Mouse (Mus musculus) olfactory bulb, adult 2 months (tissue): ENCODE results near the gene S100a4. TPM values are rescaled to one million over a fixed set of nuclear protein-coding genes. Genes with fewer than 3 reads are reported as not detected.

ENCODE experiments used
- H3K27ac ChIP-seq: fragments of 200-500 bp; 2 replicates; pipeline ENCODE4 v1.5.1; 2012; ENCODE audit warnings: low read depth, low read length; ENCODE audit not compliant: insufficient read depth
- H3K4me1 ChIP-seq: fragments of 200-500 bp; 2 replicates; pipeline ENCODE4 v1.6.1; 2012; ENCODE audit warnings: low read length; ENCODE audit not compliant: control insufficient read depth, insufficient read depth
- H3K4me3 ChIP-seq: fragments of 200-500 bp; 2 replicates; pipeline ENCODE4 v1.5.1; 2012; ENCODE audit warnings: mild to moderate bottlenecking, low read depth, low read length, moderate library complexity; ENCODE audit not compliant: insufficient read depth
- CTCF ChIP-seq: fragments of 200-500 bp; IDR thresholded peaks from 2 replicates; pipeline ENCODE4 v1.5.1; 2012; ENCODE audit warnings: low read depth, mild to moderate bottlenecking, low read length, moderate library complexity; ENCODE audit not compliant: insufficient read depth
- POLR2A ChIP-seq: fragments of 200-500 bp; IDR thresholded peaks from 2 replicates; pipeline ENCODE4 v1.6.1; 2012; ENCODE audit warnings: mild to moderate bottlenecking, low read depth, low read length, moderate library complexity; ENCODE audit not compliant: insufficient read depth
- WGBS: fragments of 180-500 bp; shearing (Covaris S2); methylation state at CpG from one replicate; pipeline ENCODE4 v1.1.7; 2018; 5-methylcytosine and 5-hydroxymethylcytosine counted together
- polyA plus RNA-seq: library from polyadenylated mRNA; stranded (reverse); fragments of >200 nt; gene quantifications from 2 replicates; pipeline ENCODE4 v1.2.4, GENCODE M21; 2012; ENCODE audit warnings: low replicate concordance; ENCODE audit not compliant: missing spikeins, insufficient read depth, insufficient read length

S100a4 gene
- polyA plus RNA-seq, 1 experiment: not detected

GRCm38 (mm10) chr3:90582556-90582955, 21.0 kb upstream of the S100a4 start:
- 96% methylated on average over 4 of the region's 4 CpGs for WGBS
- H3K4me3 ChIP-seq: no peak overlapping the region
- no peak overlapping the region for H3K27ac ChIP-seq

GRCm38 (mm10) chr3:90583893-90584292, 19.7 kb upstream of the S100a4 start:
- 69% methylated on average over 3 of the region's 3 CpGs for WGBS
- TF ChIP-seq CTCF (no peak), POLR2A (no peak)
- Histone ChIP-seq H3K27ac (no peak overlapping the region), H3K4me1 (peaks cover 26% of the 10 kb centered on the region), H3K4me3 (no peak overlapping the region)

More at GRCm38 (mm10) chr3:90582556-90582955, 21.0 kb upstream of the S100a4 start:
- no peak for TF ChIP-seq POLR2A
- no peak for TF ChIP-seq CTCF
- H3K4me1 ChIP-seq: peaks cover 25% of the 10 kb centered on the region

GRCm38 (mm10) chr3:90585595-90585994, 18.0 kb upstream of the S100a4 start:
- H3K27ac ChIP-seq: no peak overlapping the region
- TF ChIP-seq POLR2A (no peak), CTCF (peak; percentile 57)

DNA sequence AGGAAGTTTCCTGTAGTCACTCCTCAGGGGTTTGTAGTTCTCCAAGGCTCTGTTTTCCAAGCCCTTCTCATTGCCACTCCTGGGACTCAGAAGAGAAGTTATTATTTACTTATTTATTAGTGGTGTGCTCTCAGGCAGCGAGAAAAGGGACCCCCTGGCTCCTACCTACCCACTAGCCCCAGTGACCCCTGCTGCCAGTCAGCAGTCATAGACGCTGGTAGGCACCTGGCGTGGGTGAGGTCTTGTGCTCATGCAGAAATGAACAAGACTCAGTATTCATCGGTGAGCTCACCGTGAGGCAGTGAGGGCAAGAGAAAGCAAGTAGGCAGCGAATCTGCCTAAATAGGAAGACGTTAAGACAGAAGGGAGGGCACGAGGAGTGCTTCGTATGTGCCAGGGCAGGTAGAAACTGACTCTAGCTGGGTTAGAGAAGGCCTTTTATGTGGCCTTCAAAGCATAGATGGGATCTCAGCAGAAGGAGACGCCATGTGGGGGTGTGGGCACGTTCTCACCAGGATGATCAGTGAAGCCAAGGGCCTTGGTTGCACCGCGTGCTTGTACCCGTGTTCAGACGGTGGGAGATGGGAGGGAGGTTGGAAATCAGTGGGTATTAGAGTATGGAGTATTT, 17.4 kb upstream of the S100a4 start:
- H3K27ac ChIP-seq: peak overlapping the region; percentile 83
- 76% methylated on average over 15 of the region's 15 CpGs for WGBS
- no peak for TF ChIP-seq POLR2A
- no peak for TF ChIP-seq CTCF

More at GRCm38 (mm10) chr3:90585595-90585994, 18.0 kb upstream of the S100a4 start:
- no peak overlapping the region for H3K4me3 ChIP-seq
- peaks cover 26% of the 10 kb centered on the region for H3K4me1 ChIP-seq
- 21% methylated on average over 5 of the region's 5 CpGs for WGBS

DNA sequence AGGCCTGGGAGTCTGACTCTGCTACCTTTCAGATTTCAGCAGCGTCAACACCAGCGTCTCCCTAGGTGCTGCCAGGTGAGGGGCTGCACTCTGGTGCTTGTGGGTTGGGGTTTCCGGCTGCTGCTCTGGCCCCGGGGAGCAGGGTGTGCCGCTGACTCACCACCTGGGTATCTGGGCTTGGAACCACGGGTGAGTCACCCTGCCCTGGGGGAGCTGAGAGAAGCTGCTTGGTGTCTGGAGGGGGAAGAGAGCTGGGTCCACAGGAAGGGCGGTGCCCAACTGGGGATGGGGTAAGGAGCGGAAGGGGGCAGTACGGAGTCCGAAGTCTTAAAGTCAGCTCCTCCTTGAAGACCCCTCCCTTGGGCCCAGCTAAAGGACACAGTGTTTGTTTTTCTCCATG, 16.7 kb upstream of the S100a4 start:
- WGBS: 46% methylated on average over 10 of the region's 10 CpGs
- Histone ChIP-seq H3K4me3 (no peak overlapping the region), H3K27ac (peak overlapping the region; percentile 83), H3K4me1 (peaks cover 26% of the 10 kb centered on the region)
- no peak for TF ChIP-seq POLR2A
- TF ChIP-seq CTCF: no peak

More for the DNA sequence above, 17.4 kb upstream of the S100a4 start:
- Histone ChIP-seq H3K4me3 (no peak overlapping the region), H3K4me1 (peaks cover 26% of the 10 kb centered on the region)

DNA sequence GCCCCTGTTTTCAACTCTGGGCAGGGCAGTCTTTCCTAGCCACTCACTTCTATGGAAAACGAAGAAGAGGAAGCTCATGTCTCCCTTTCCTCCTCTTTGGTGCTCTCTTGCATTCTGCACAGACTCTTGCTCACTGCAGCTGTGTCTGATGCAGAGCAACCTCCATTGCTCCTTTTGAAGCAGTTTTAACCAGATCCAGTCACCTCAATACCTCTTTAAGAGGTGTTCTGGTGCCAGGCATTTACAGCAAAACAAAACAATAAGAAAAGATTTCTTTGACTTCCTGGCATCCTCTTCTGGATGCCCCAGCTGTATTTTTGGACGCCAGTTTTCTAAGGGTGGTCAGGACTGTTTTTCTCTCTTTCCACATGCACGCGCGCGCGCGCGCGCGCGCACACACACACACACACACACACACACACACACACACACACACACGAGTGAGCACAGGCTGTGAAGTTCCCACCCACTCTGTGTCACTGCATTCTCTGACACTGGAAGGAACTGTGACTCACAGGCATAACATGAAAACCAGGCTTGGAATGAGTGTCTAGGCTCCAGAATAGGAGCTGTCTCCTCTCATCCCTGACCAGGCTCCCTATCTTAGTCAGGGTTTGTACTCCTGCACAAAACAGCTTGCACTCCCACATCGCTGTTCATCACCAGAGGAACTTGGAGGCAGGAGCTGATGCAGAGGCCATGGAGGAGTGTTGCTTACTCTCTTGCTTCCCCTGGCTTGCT, 16.0 kb upstream of the S100a4 start:
- Histone ChIP-seq H3K4me3 (no peak overlapping the region), H3K4me1 (peaks cover 26% of the 10 kb centered on the region), H3K27ac (peak overlapping the region; percentile 87)
- 48% methylated on average over 14 of the region's 14 CpGs for WGBS
- TF ChIP-seq CTCF: no peak
- no peak for TF ChIP-seq POLR2A

- H3K4me1 ChIP-seq: peaks cover 24% of the 10 kb centered on the region
- no peak overlapping the region for H3K4me3 ChIP-seq
- 89% methylated on average over 6 of the region's 6 CpGs for WGBS
- H3K27ac ChIP-seq: peak overlapping the region; percentile 62; the same call in 1 of the 2 replicates
- TF ChIP-seq POLR2A (no peak), CTCF (no peak)
Observed at GRCm38 (mm10) chr3:90589390-90589789, 14.2 kb upstream of the S100a4 start.

GRCm38 (mm10) chr3:90589947-90590346, 13.6 kb upstream of the S100a4 start, which contains the start of gene S100a2:
S100a2 (plus strand) TSS chr3:90590247.
- no peak within 1 kb of the TSS for H3K4me3 ChIP-seq
- TF ChIP-seq CTCF (no peak), POLR2A (no peak)
- peak within 1 kb of the TSS; percentile 62; the same call in 1 of the 2 replicates for H3K27ac ChIP-seq
- peaks cover 23% of the 10 kb centered on the region for H3K4me1 ChIP-seq
- WGBS: 94% methylated on average over 8 of the region's 8 CpGs

- no peak overlapping the region for H3K4me3 ChIP-seq
- no peak for TF ChIP-seq CTCF
- no peak for TF ChIP-seq POLR2A
- H3K4me1 ChIP-seq: 0 out of 2 replicates have a peak, but pooled peaks cover 3% of the 10 kb centered on the region
- no peak overlapping the region for H3K27ac ChIP-seq
- WGBS: 86% methylated on average over 1 of the region's 1 CpGs
Observed at GRCm38 (mm10) chr3:90594466-90594865, 9.1 kb upstream of the S100a4 start.
